Mouse (Mus musculus) heart, adult 2 months (tissue): ENCODE results near the gene Relb.

ENCODE experiments used
- CTCF ChIP-seq: fragments of 200-600 bp; IDR thresholded peaks from 2 replicates; pipeline ENCODE4 v1.8.1; 2022; ENCODE audit warnings: antibody characterized with exemption, mild to moderate bottlenecking, moderate library complexity
- POLR2A ChIP-seq: fragments of 200-500 bp; IDR thresholded peaks from 2 replicates; pipeline ENCODE4 v1.6.1; 2011; ENCODE audit warnings: mild to moderate bottlenecking, low read depth, low read length, control low read depth; ENCODE audit not compliant: insufficient read depth

DNA sequence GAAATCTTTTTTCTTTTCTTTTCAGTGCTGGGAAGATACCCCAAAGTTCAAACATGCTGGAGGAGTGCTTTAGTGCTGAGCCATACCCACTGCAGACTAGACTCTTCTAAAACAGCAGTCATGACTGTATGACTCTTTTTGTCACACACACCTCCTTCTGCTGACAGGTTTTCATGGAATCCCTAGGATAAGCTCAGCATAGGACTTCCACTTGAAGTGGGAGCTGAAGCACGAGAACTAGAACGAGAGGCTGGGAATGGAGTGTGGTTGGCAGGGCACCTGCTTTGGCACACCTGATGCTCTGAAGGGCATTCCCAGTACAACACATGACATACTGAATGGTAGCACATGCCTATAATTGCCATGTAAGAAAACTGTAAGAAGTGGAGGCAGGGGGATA lies 23.4 kb upstream of the Relb start:
- TF ChIP-seq CTCF (no peak), POLR2A (no peak)
